Mouse (Mus musculus) liver, postnatal 0 days (tissue): ENCODE measurements around the gene Gm13128. TPM values are rescaled to one million over a fixed set of nuclear protein-coding genes. Genes with fewer than 3 reads are reported as not detected.
"Not testable (repeated sequence)": the region's sequence is repeated elsewhere in the genome, so short reads cannot be mapped to it uniquely, and the experiment has no call there.

Source experiments
- ATAC-seq: fragments of 200-750 bp; cut with Nextera tagmentation; 2 replicates; pipeline ENCODE4 v1.8.0; 2017; ENCODE audit warnings: mild to moderate bottlenecking, moderate library complexity
- DNase-seq: peaks from one replicate; pipeline ENCODE4 v3.0.0-alpha.2; 2016
- H3K27ac ChIP-seq: fragments of 300-500 bp; sonication (generic); 2 replicates; pipeline ENCODE4 v1.5.1; 2014; ENCODE audit warnings: antibody characterized with exemption, moderate library complexity, mild to moderate bottlenecking, low read depth
- H3K27me3 ChIP-seq: fragments of 300-500 bp; sonication (generic); 2 replicates; pipeline ENCODE4 v1.6.1; 2014; ENCODE audit warnings: low read length, control low read depth, mixed read lengths; ENCODE audit not compliant: insufficient read depth
- H3K36me3 ChIP-seq: fragments of 300-500 bp; sonication (generic); replicated peaks from 2 replicates; pipeline ENCODE4 v1.6.1; 2014; ENCODE audit warnings: mild to moderate bottlenecking, control low read depth, low read length, moderate library complexity, mixed read lengths; ENCODE audit not compliant: insufficient read depth
- H3K4me1 ChIP-seq: fragments of 300-500 bp; sonication (generic); 2 replicates; pipeline ENCODE4 v1.6.1; 2014; ENCODE audit warnings: antibody characterized with exemption, mild to moderate bottlenecking, control low read depth; ENCODE audit not compliant: insufficient read depth
- H3K4me2 ChIP-seq: fragments of 300-500 bp; sonication (generic); 2 replicates; pipeline ENCODE4 v1.6.1; 2014; ENCODE audit warnings: low read depth, mild to moderate bottlenecking, low read length, moderate library complexity, mixed read lengths
- H3K4me3 ChIP-seq: fragments of 300-500 bp; sonication (generic); 2 replicates; pipeline ENCODE4 v1.5.1; 2014; ENCODE audit warnings: low read depth, low read length
- H3K9ac ChIP-seq: fragments of 300-500 bp; sonication (generic); replicated peaks from 2 replicates; pipeline ENCODE4 v1.6.1; 2014; ENCODE audit warnings: mild to moderate bottlenecking, moderate library complexity
- H3K9me3 ChIP-seq: fragments of 300-500 bp; sonication (generic); 2 replicates; pipeline ENCODE4 v1.6.1; 2016; ENCODE audit warnings: mild to moderate bottlenecking, control low read depth, low read length, mixed read lengths
- CTCF ChIP-seq: sonication (generic); IDR thresholded peaks from 2 replicates; pipeline ENCODE4 v1.5.1; 2016; ENCODE audit warnings: antibody characterized with exemption, low read depth
- WGBS: fragments of 180-500 bp; shearing (Covaris S2); extraction: QIAGEN DNeasy Blood & Tissue Kit; methylation state at CpG from one replicate; pipeline ENCODE4 v1.1.7; 2014; ENCODE audit not compliant: insufficient replicate concordance; 5-methylcytosine and 5-hydroxymethylcytosine counted together
- polyA plus RNA-seq: library from polyadenylated mRNA; unstranded; fragments of >200 nt; fragmentation: Nextera tagmentation; extraction: Ambion mirVana; gene quantifications from 2 replicates; pipeline ENCODE4 v1.2.1, GENCODE M21; 2015

Gm13128 gene
- not detected in 2 replicates for polyA plus RNA-seq

- not testable (repeated sequence) for H3K4me2 ChIP-seq, H3K4me1 ChIP-seq, H3K4me3 ChIP-seq, H3K9ac ChIP-seq, ATAC-seq, H3K27me3 ChIP-seq, H3K9me3 ChIP-seq, H3K36me3 ChIP-seq, DNase-seq, H3K27ac ChIP-seq
- WGBS: 47% methylated on average over 4 of the region's 4 CpGs
Observed at GRCm38 (mm10) chr4:144329949-144330348, at the start of gene Gm13128. Gene Gm13128, plus strand, starts transcription at chr4:144330249.

- H3K27me3 ChIP-seq, H3K4me2 ChIP-seq, DNase-seq, H3K9ac ChIP-seq, H3K36me3 ChIP-seq, H3K4me3 ChIP-seq, H3K9me3 ChIP-seq, H3K27ac ChIP-seq, ATAC-seq, H3K4me1 ChIP-seq: not testable (repeated sequence)
- 40% methylated on average over 1 of the region's 1 CpGs for WGBS
Observed at GRCm38 (mm10) chr4:144280388-144280787, 49.7 kb upstream of the Gm13128 start, which contains the start of gene Pramel5. Gene Pramel5, minus strand, starts transcription at chr4:144280488.

- not testable (repeated sequence) for H3K9me3 ChIP-seq, H3K4me3 ChIP-seq, ATAC-seq, DNase-seq, H3K36me3 ChIP-seq, H3K27me3 ChIP-seq, H3K27ac ChIP-seq, H3K4me2 ChIP-seq, H3K9ac ChIP-seq, H3K4me1 ChIP-seq
- WGBS: 49% methylated on average over 1 of the region's 1 CpGs
Observed at GRCm38 (mm10) chr4:144299414-144299813, 30.6 kb upstream of the Gm13128 start.

GRCm38 (mm10) chr4:144312666-144313460, 17.2 kb upstream of the Gm13128 start:
- not testable (repeated sequence) for H3K27me3 ChIP-seq, H3K4me1 ChIP-seq, H3K27ac ChIP-seq, H3K4me3 ChIP-seq, H3K9ac ChIP-seq, ATAC-seq, H3K36me3 ChIP-seq, H3K9me3 ChIP-seq, DNase-seq, H3K4me2 ChIP-seq
- WGBS: 63% methylated on average over 2 of the region's 2 CpGs

GRCm38 (mm10) chr4:144335856-144336255, 5.8 kb downstream of the Gm13128 start:
- not testable (repeated sequence) for H3K9ac ChIP-seq, H3K4me2 ChIP-seq, DNase-seq, H3K36me3 ChIP-seq, H3K4me1 ChIP-seq, H3K27me3 ChIP-seq, H3K4me3 ChIP-seq, ATAC-seq, H3K9me3 ChIP-seq, H3K27ac ChIP-seq
- 77% methylated on average over 2 of the region's 3 CpGs for WGBS

GRCm38 (mm10) chr4:144357642-144358041, 27.6 kb downstream of the Gm13128 start, which contains the start of gene Gm13119:
Gene Gm13119, plus strand, starts transcription at chr4:144357942.
- not testable (repeated sequence) for H3K4me3 ChIP-seq, H3K27ac ChIP-seq, H3K9ac ChIP-seq, DNase-seq, H3K27me3 ChIP-seq, H3K36me3 ChIP-seq, H3K4me2 ChIP-seq, ATAC-seq, H3K9me3 ChIP-seq, H3K4me1 ChIP-seq
- 64% methylated on average over 3 of the region's 3 CpGs for WGBS

GRCm38 (mm10) chr4:144377911-144378310, 47.9 kb downstream of the Gm13128 start, which contains the start of gene Pramef20:
Gene Pramef20, minus strand, starts transcription at chr4:144377933.
- peaks cover 2% of the 10 kb centered on the region; the same call in 1 of the 2 replicates for H3K9me3 ChIP-seq
- ATAC-seq (no peak), DNase-seq (no peak)
- no peak for TF ChIP-seq CTCF
- no peak within 1 kb of the TSS for H3K27ac ChIP-seq
- no peaks in the 10 kb centered on the region for H3K36me3 ChIP-seq
- no peaks in the 10 kb centered on the region for H3K4me1 ChIP-seq
- no peak within 1 kb of the TSS for H3K4me2 ChIP-seq
- 41% methylated on average over 2 of the region's 2 CpGs for WGBS
- no peak within 1 kb of the TSS for H3K9ac ChIP-seq
- no peaks in the 10 kb centered on the region for H3K27me3 ChIP-seq
- H3K4me3 ChIP-seq: no peak within 1 kb of the TSS

Other genes with a start within 250 kb of the Gm13128 start
- not detected in 2 replicates for gene Gm13102, start 223.8 kb upstream of the Gm13128 start, polyA plus RNA-seq
- not detected in 2 replicates for gene Oog3, start 167.6 kb upstream of the Gm13128 start, polyA plus RNA-seq
- gene Oog2, start 139.5 kb upstream of the Gm13128 start, polyA plus RNA-seq: not detected in 2 replicates
- not detected in 2 replicates for gene C87977, start 116.9 kb upstream of the Gm13128 start, polyA plus RNA-seq
- not detected in 2 replicates for gene Pramel5, start 49.8 kb upstream of the Gm13128 start, polyA plus RNA-seq
- gene Gm13119, start 27.7 kb downstream of the Gm13128 start, polyA plus RNA-seq: not detected in 2 replicates
- not detected in 2 replicates for gene Pramef20, start 47.7 kb downstream of the Gm13128 start, polyA plus RNA-seq
- gene Pramef12, start 78.2 kb downstream of the Gm13128 start, polyA plus RNA-seq: not detected in 2 replicates
- not detected in 2 replicates for gene 1700012P22Rik, start 108.5 kb downstream of the Gm13128 start, polyA plus RNA-seq
- gene Gm9944, start 123.1 kb downstream of the Gm13128 start, polyA plus RNA-seq: not detected in 2 replicates
- not detected in 2 replicates for gene Aadacl3, start 133.5 kb downstream of the Gm13128 start, polyA plus RNA-seq
- gene 9430007A20Rik, start 189.6 kb downstream of the Gm13128 start, polyA plus RNA-seq: not detected in 2 replicates
- not detected in 2 replicates for gene Gm13124, start 234.9 kb downstream of the Gm13128 start, polyA plus RNA-seq